Mouse (Mus musculus) intestine, embryonic 15.5 days (tissue): ENCODE results near the gene Sirt1. TPM values are rescaled to one million over a fixed set of nuclear protein-coding genes. Genes with fewer than 3 reads are reported as not detected.

ENCODE experiments used
- ATAC-seq: fragments of 200-750 bp; cut with Nextera tagmentation; 2 replicates; pipeline ENCODE4 v1.8.0; 2017; ENCODE audit warnings: moderate TSS enrichment, moderate library complexity
- H3K27ac ChIP-seq: fragments of 300-500 bp; sonication (generic); 2 replicates; pipeline ENCODE4 v1.5.1; 2015; ENCODE audit warnings: mild to moderate bottlenecking, inconsistent platforms
- H3K27me3 ChIP-seq: fragments of 300-500 bp; sonication (generic); replicated peaks from 2 replicates; pipeline ENCODE4 v1.6.1; 2015; ENCODE audit warnings: inconsistent platforms
- H3K36me3 ChIP-seq: fragments of 300-500 bp; sonication (generic); 2 replicates; pipeline ENCODE4 v1.6.1; 2015; ENCODE audit warnings: inconsistent platforms
- H3K4me1 ChIP-seq: fragments of 300-500 bp; sonication (generic); replicated peaks from 2 replicates; pipeline ENCODE4 v1.6.1; 2015; ENCODE audit warnings: inconsistent platforms
- H3K4me2 ChIP-seq: fragments of 300-500 bp; sonication (generic); replicated peaks from 2 replicates; pipeline ENCODE4 v1.6.1; 2015; ENCODE audit warnings: mild to moderate bottlenecking, inconsistent platforms
- H3K4me3 ChIP-seq: fragments of 300-500 bp; sonication (generic); replicated peaks from 2 replicates; pipeline ENCODE4 v1.5.1; 2015; ENCODE audit warnings: inconsistent platforms
- H3K9ac ChIP-seq: fragments of 300-500 bp; sonication (generic); 2 replicates; pipeline ENCODE4 v1.6.1; 2015; ENCODE audit warnings: inconsistent platforms
- H3K9me3 ChIP-seq: fragments of 300-500 bp; sonication (generic); 2 replicates; pipeline ENCODE4 v1.6.1; 2016; ENCODE audit warnings: inconsistent platforms
- WGBS: fragments of 180-500 bp; shearing (Covaris S2); methylation state at CpG from one replicate; pipeline ENCODE4 v1.1.7; 2015; 5-methylcytosine and 5-hydroxymethylcytosine counted together
- polyA plus RNA-seq: library from polyadenylated mRNA; unstranded; fragments of >200 nt; fragmentation: Nextera tagmentation; extraction: Ambion mirVana; gene quantifications from 2 replicates; pipeline ENCODE4 v1.2.1, GENCODE M21; 2015

The Sirt1 gene
- 4.0 and 5.2 TPM in 2 replicates for polyA plus RNA-seq

DNA sequence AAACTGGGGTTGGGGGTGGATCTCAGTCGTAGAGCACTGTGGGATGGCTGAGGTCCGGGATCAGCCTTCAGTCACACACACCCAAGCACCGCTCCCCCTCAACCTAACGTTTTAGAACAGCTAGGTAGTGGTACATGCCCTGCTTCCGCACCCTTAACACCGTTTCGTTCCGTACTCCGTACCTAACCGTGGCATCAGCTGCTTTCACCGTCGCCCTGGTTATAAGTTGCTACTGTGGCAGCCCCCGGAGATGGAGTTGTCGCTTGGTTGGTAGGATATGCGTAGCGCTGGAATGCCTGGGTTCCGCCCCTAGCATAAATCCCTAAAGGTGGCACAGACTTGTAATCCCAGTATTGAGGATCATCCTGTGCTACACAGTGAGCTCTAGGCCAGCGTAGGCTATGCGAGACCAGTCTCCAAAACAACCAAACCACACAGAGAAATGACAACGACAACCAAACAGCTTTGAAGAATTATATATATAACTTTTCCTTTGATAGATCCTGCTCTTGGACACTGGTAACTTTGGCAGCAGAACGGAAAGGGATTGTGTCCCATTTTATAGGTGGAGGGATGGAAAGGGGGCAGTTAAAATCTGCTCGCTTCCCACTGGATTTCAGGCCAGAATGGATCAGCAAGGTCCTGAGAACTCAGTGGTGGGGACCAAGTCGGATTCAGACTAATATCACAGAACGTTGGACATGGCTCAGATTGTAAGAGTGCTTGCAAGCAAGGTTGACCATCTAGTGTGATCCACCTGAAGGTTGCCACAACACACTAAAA is at the start of gene Sirt1:
Sirt1 (minus strand) TSS at position 207 of the 783 bp plus-strand sequence.
- H3K27ac ChIP-seq = no peak within 1 kb of the TSS
- H3K4me1 ChIP-seq = 0 out of 2 replicates have a peak, but pooled peaks cover 2% of the 10 kb centered on the region
- H3K9ac ChIP-seq = peak within 1 kb of the TSS; percentile 55
- H3K27me3 ChIP-seq = 0 out of 2 replicates have a peak, but pooled peaks cover 5% of the 10 kb centered on the region
- peak; percentile 7; the same call in 1 of the 2 replicates for ATAC-seq
- peak within 1 kb of the TSS; percentile 92 for H3K4me2 ChIP-seq
- H3K36me3 ChIP-seq = no peaks in the 10 kb centered on the region
- 4% methylated on average over 24 of the region's 24 CpGs for WGBS
- H3K9me3 ChIP-seq = no peaks in the 10 kb centered on the region
- H3K4me3 ChIP-seq = peak within 1 kb of the TSS; percentile 49

DNA sequence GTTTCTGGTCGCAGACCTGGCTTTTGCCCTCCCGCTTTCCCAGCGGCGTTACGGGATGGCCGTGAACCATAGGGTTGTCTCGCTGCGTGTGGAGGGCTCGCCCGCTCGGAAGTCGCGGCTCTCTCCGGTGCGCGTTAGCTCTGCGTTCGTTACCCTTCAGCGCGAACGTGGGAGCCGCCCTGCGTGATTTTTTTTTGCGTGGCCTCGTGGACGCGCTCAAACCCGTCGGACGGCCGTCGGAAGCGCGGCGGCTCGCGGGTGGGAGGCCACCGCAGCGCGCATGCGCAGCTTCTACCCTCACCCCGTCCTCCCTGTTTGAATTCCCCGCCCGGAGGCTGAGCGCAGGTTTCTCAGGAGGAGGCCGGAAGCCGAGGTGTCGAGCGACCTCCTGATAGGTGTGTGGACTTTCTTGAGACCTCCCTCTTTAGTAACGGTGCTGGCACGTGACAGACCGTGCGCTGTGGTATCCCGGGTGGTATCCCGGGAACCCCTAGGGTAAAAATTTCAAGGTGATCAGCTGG is 48.3 kb upstream of the Sirt1 start, which contains the start of gene Ctnna3:
Ctnna3 (plus strand) TSS at position 314 of the 521 bp plus-strand sequence.
- H3K27ac ChIP-seq = peak within 1 kb of the TSS; percentile 53
- H3K4me3 ChIP-seq = peak within 1 kb of the TSS; percentile 80
- no peaks in the 10 kb centered on the region for H3K4me1 ChIP-seq
- WGBS = under 1% methylated on average over 55 of the region's 55 CpGs
- H3K4me2 ChIP-seq = peak within 1 kb of the TSS; percentile 75
- ATAC-seq = peak; percentile 96
- peak within 1 kb of the TSS; percentile 50 for H3K9ac ChIP-seq
- no peaks in the 10 kb centered on the region for H3K9me3 ChIP-seq
- no peaks in the 10 kb centered on the region for H3K27me3 ChIP-seq
- no peaks in the 10 kb centered on the region for H3K36me3 ChIP-seq

DNA sequence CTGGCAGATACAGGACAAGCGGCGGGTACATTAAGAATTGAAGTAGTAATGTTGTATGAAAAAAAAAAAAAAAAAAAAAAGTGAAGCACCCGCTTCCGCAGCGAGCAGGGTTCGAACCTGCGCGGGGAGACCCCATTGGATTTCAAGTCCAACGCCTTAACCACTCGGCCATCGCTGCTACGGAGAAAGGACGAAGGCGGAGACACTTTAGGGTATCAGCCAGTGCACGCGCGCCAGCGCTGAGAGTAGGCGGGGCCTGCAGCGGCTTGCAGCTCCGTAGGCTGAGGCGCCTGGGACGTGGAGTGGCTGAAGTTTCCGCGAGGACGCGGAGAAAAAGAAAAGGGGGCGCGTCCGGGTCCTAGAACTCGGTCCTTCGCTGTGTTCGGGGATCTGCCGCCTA is 47.9 kb upstream of the Sirt1 start:
- peak overlapping the region; percentile 50 for H3K9ac ChIP-seq
- ATAC-seq = peak; percentile 95
- H3K27me3 ChIP-seq = no peaks in the 10 kb centered on the region
- peak overlapping the region; percentile 75 for H3K4me2 ChIP-seq
- no peaks in the 10 kb centered on the region for H3K4me1 ChIP-seq
- no peaks in the 10 kb centered on the region for H3K9me3 ChIP-seq
- WGBS = under 1% methylated on average over 34 of the region's 34 CpGs
- H3K27ac ChIP-seq = peak overlapping the region; percentile 53
- H3K4me3 ChIP-seq = peak overlapping the region; percentile 80
- H3K36me3 ChIP-seq = no peaks in the 10 kb centered on the region

DNA sequence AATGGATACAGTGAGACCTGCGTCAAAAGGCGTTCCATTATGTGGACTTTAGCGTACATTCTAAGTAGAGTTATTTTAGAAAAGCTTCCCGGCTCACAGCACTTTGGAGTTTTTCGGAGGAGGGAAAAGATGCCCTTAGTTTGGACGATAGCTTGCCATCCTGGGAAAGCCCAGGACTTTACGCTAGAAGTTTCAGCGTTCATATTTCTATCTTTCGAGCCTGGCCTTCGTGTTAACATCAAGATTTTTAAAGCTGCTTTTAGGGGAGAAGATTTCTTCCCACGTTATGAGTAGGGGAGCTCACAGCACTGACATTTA is 47.5 kb upstream of the Sirt1 start:
- no peak for ATAC-seq
- H3K4me3 ChIP-seq = peak overlapping the region; percentile 80
- no peaks in the 10 kb centered on the region for H3K4me1 ChIP-seq
- H3K27ac ChIP-seq = peak overlapping the region; percentile 37; the same call in 1 of the 2 replicates
- H3K36me3 ChIP-seq = no peaks in the 10 kb centered on the region
- H3K9ac ChIP-seq = peak overlapping the region; percentile 18; the same call in 1 of the 2 replicates
- WGBS = 2% methylated on average over 11 of the region's 11 CpGs
- H3K27me3 ChIP-seq = no peaks in the 10 kb centered on the region
- H3K9me3 ChIP-seq = no peaks in the 10 kb centered on the region
- H3K4me2 ChIP-seq = peak overlapping the region; percentile 75

DNA sequence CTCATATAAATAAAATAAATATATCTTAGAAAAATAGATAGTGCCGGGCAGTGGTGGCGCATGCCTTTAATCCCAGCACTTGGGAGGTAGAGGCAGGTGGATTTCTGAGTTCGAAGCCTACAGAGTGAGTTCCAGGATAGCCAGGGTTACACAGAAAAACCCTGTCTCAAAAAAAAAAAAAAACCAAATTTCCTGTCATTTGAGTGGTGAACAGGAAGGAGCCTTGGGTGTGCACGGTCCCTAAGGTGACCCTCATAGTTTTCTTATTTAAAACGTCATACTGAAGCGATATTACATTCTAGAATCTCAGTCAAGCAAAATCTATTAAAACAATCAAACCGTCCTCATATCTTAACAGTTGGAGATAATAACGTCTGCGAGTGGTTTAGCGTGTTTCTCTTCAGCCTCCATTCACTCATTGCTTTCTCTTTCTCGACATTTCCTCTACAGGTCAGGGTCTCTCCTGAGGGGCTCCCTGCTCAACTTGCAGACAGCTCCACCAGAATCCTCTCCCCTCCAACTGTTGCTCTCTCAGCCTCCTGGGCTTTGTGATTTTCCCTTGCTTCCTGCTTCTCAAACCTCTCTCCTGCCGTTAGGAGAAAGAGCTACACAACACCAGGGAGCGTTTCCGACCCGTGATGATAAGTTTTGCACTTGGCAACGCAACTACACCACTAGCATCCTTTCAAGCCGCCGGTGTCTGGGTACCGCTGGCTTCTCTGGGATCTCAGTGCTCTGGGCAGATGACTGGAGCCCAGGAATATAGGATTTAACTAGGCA is 46.9 kb upstream of the Sirt1 start:
- no peak for ATAC-seq
- Histone ChIP-seq H3K9me3 (no peaks in the 10 kb centered on the region), H3K4me3 (peak overlapping the region; percentile 80), H3K27me3 (no peaks in the 10 kb centered on the region), H3K9ac (peak overlapping the region; percentile 18; the same call in 1 of the 2 replicates), H3K4me2 (peak overlapping the region; percentile 75), H3K36me3 (no peaks in the 10 kb centered on the region), H3K27ac (peak overlapping the region; percentile 37), H3K4me1 (no peaks in the 10 kb centered on the region)
- WGBS = 20% methylated on average over 19 of the region's 19 CpGs

DNA sequence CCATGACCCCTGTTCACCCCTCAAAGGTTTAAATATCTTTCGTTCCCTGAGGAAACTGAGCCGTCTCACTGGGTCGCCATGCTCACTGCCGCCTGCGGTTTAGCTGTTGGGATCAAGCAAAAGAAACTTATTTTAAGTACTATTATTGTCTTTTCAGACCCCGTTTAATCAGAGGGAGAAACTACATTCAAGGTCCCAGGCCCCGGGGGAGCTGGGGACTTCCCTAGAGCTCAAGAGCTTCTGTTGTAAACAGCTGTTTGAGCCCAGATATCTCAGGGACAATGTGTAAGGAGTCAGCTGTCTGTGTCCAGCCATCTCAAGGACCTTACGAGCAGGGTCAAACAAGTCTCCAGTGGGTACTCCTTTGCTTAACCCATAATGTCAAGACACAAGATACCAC is 45.6 kb upstream of the Sirt1 start:
- 84% methylated on average over 8 of the region's 8 CpGs for WGBS

DNA sequence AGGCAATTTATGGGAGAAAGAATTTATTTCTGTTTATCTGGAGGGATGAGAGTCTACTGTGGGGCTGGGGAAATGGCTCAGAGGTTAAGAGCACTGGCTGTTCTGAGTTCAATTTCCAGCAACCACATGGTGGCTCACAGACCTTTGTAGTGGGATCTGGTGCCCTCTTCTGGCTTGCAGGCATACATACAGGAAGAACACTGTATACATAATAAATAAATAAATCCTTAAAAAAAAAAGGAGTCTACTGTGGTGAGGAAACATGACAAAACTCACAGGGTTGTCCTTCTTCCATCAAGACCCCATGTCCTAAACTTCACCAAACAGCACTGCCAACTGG is 42.9 kb upstream of the Sirt1 start:
- no peak overlapping the region for H3K4me3 ChIP-seq
- H3K9me3 ChIP-seq = no peaks in the 10 kb centered on the region
- no peaks in the 10 kb centered on the region for H3K4me1 ChIP-seq
- no peak overlapping the region for H3K27ac ChIP-seq
- H3K36me3 ChIP-seq = no peaks in the 10 kb centered on the region
- ATAC-seq = no peak
- no peaks in the 10 kb centered on the region for H3K27me3 ChIP-seq
- H3K9ac ChIP-seq = no peak overlapping the region
- H3K4me2 ChIP-seq = no peak overlapping the region

More for the DNA sequence above, 45.6 kb upstream of the Sirt1 start:
- Histone ChIP-seq H3K27me3 (no peaks in the 10 kb centered on the region), H3K4me2 (no peak overlapping the region), H3K4me3 (no peak overlapping the region), H3K9ac (no peak overlapping the region), H3K4me1 (no peaks in the 10 kb centered on the region), H3K27ac (no peak overlapping the region), H3K36me3 (no peaks in the 10 kb centered on the region), H3K9me3 (no peaks in the 10 kb centered on the region)
- no peak for ATAC-seq

DNA sequence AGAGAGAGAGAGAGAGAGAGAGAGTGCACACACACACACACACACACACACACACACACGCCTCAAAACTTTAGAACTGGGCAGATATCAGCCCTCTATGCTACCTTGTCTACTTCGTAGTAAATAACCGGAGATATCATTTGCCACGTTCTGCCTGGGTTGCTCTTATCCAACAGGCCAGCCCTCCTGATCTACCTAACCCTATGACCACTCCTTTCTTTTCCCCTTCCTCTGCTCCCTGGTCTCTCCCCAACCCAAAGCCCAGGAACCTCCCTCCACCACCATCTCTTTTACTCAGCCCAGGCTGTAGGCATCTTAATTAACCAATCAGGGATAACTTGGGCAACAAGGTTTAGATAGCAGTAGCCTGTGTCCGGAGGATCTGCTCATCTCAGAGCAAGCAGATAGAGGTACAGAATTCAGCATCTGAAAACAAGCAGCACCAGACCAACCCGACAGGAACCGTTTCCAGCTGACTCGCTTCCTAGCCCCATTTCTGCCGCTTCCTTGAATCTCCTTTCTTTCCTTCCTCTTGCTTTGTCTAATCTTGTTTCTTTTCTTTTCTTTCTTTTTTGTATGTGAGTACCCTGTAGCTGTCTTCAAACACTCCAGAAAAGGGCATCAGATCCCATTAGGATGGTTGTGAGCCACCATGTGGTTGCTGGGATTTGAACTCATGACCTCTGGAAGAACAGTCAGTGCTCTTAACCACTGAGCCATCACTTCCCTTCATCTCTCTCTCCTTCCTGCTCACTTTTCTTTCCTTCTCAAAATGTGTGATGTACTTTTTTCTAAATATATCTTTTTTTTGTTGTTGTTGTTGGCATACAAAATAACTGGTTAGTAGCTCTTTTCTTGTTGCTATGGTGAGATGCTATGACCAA is 42.3 kb upstream of the Sirt1 start:
- Histone ChIP-seq H3K36me3 (no peaks in the 10 kb centered on the region), H3K4me3 (no peak overlapping the region), H3K4me2 (no peak overlapping the region), H3K4me1 (no peaks in the 10 kb centered on the region), H3K9ac (no peak overlapping the region), H3K27ac (no peak overlapping the region), H3K27me3 (no peaks in the 10 kb centered on the region), H3K9me3 (no peaks in the 10 kb centered on the region)
- no peak for ATAC-seq
- 91% methylated on average over 9 of the region's 9 CpGs for whole genome bisulfite sequencing

DNA sequence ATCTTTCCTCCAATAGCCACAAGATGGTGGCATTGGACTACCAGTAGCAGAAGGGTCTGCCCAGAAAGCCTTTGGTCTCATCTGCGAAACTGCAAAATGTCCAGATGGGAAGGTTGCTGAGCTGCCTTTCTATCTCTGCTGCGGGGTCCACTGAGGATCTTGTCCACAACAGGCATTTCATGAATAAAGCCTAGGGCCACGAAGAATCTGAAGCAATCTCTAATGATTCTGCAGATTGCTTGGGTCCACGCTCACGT is 41.2 kb upstream of the Sirt1 start:
- WGBS = 81% methylated on average over 5 of the region's 5 CpGs
- no peaks in the 10 kb centered on the region for H3K27me3 ChIP-seq
- no peak overlapping the region for H3K9ac ChIP-seq
- no peak overlapping the region for H3K4me3 ChIP-seq
- H3K27ac ChIP-seq = no peak overlapping the region
- no peak for ATAC-seq
- no peak overlapping the region for H3K4me2 ChIP-seq
- no peaks in the 10 kb centered on the region for H3K9me3 ChIP-seq
- H3K4me1 ChIP-seq = no peaks in the 10 kb centered on the region
- no peaks in the 10 kb centered on the region for H3K36me3 ChIP-seq

DNA sequence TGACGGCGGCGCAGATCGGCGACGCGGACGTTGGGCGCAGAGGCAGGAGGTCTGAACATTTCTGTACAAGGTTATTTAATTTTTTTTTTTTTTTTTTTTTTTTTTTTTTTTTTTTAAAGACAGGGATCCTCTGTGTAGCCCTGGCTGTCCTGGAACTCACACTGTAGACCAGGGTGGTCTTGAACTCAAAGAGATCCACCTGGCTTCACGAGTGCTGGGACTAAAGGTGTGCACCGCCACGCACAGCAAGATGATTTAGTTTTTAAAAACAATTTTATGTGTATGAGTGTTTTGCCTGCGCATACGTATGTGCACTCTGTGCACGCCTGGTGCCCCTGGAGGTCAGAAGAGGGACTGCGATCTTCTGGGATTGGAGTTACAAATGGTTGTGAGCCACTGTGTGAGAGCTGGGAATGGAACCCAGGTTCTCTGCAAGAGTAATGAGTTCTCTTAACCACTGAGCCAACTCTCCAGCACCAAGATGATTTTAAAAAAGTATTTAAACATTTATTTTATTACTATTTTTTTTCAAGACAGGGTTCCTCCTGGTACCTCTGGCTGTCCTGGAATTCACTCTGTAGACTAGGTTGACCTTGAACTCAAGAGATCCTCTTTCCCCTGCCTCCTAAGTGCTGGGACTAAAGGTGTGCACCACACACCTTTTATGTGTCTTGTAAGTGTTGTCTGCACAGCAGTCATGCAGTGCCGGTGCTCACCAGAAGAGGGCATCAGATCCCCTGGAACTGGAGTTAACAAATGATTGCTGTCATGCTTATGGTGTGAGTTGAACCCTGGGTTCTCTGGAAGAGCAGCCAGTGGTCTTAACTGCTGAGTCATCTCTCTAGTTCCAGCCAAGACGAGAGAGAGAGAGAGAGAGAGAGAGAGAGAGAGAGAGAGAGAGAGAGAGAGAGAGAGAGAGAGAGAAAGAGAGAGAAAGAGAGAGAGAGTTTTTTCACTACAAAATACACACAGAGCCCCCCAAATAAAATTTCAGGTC is 40.5 kb upstream of the Sirt1 start, which contains the start of gene Gm7075:
Gm7075 (minus strand) TSS at position 51 of the 997 bp plus-strand sequence.
- Histone ChIP-seq H3K36me3 (no peaks in the 10 kb centered on the region), H3K4me3 (no peak within 1 kb of the TSS), H3K4me1 (no peaks in the 10 kb centered on the region), H3K9me3 (no peaks in the 10 kb centered on the region), H3K27ac (no peak within 1 kb of the TSS), H3K4me2 (no peak within 1 kb of the TSS), H3K9ac (no peak within 1 kb of the TSS), H3K27me3 (no peaks in the 10 kb centered on the region)
- WGBS = 86% methylated on average over 18 of the region's 18 CpGs
- ATAC-seq = no peak

DNA sequence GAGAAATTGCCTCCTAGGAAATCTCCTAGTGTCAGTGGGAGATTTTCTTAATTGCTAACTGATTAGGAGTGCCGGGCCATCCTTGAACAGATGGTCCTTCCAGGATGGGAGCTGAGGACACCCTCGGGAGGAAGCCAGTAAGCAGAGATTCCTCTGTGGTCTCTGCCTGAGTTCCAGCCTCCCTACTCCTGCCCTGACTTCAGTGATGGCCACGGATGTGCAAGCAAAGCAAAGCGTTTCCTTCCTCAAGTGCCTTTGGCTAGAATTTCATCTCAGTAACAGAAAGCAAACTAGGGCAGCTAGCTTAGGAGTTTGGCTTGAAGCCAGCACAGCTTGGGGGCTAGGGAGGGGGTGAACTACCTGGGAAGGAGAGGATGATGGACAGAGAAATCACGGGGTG is 35.6 kb upstream of the Sirt1 start:
- 48% methylated on average over 5 of the region's 5 CpGs for WGBS
- Histone ChIP-seq H3K27me3 (no peaks in the 10 kb centered on the region), H3K9ac (no peak overlapping the region), H3K27ac (no peak overlapping the region), H3K4me1 (no peaks in the 10 kb centered on the region), H3K4me3 (no peak overlapping the region), H3K4me2 (no peak overlapping the region), H3K36me3 (no peaks in the 10 kb centered on the region), H3K9me3 (no peaks in the 10 kb centered on the region)
- no peak for ATAC-seq
